Mouse (Mus musculus) C3H10T1/2 (cell line): ENCODE results near the gene Zfp334. TPM values are rescaled to one million over a fixed set of nuclear protein-coding genes. Genes with fewer than 3 reads are reported as not detected.

Experiments
- polyA plus RNA-seq, 2 experiments: library from polyadenylated mRNA; unstranded; fragments of >200 nt; fragmentation: generic; extraction: Trizol; gene quantifications; one replicate each; pipeline ENCODE4 v1.2.1; 2012; ENCODE audit warnings: missing spikeins in 2 of 2

Zfp334 gene
- 1 to 10 TPM in 1 of 2 experiments, under 1 TPM in 1; 0.15 to 2.1 TPM for polyA plus RNA-seq

GRCm38 (mm10) chr2:165387844-165388495 is at the start of gene Zfp334:
TSS of gene Zfp334 (minus strand) at chr2:165388259.

GRCm38 (mm10) chr2:165368496-165368895 is 19.6 kb downstream of the Zfp334 start, which contains the start of gene Zfp663:
TSS of gene Zfp663 (minus strand) at chr2:165368729.

GRCm38 (mm10) chr2:165326304-165327190 is 61.5 kb downstream of the Zfp334 start, which contains the start of gene Elmo2:
TSS of gene Elmo2 (minus strand) at chr2:165326479.

Other genes with a start within 250 kb of the Zfp334 start
- gene Cdh22, start 153.4 kb downstream of the Zfp334 start, polyA plus RNA-seq: not detected
- gene Slc35c2, start 100.4 kb downstream of the Zfp334 start, polyA plus RNA-seq: 10 to 100 TPM; 30.7 to 44.5 TPM
- gene Elmo2, start 61.8 kb downstream of the Zfp334 start, polyA plus RNA-seq: 10 to 100 TPM in 1 of 2 experiments, 1 to 10 TPM in 1; 9.2 to 25.4 TPM
- not detected for gene Zfp663, start 19.5 kb downstream of the Zfp334 start, polyA plus RNA-seq
- gene Ocstamp, start 12.1 kb upstream of the Zfp334 start, polyA plus RNA-seq: not detected
- under 1 TPM in 1 of 2 experiments, not detected in 1; 0.02 TPM for gene Slc13a3, start 85.0 kb upstream of the Zfp334 start, polyA plus RNA-seq
- 10 to 100 TPM; 10.6 to 18.6 TPM for gene Trp53rka, start 105.1 kb upstream of the Zfp334 start, polyA plus RNA-seq
- gene Slc2a10, start 115.5 kb upstream of the Zfp334 start, polyA plus RNA-seq: 1 to 10 TPM in 1 of 2 experiments, under 1 TPM in 1; 0.09 to 1.8 TPM
- under 1 TPM in 1 of 2 experiments, not detected in 1; 0.02 TPM for gene Eya2, start 206.8 kb upstream of the Zfp334 start, polyA plus RNA-seq